Mouse (Mus musculus) layer of hippocampus, postnatal 25 days (tissue): ENCODE results near the gene Tfpi2. TPM values are rescaled to one million over a fixed set of nuclear protein-coding genes. Genes with fewer than 3 reads are reported as not detected.

Source experiments
- DNase-seq, 2 experiments: peaks; one replicate each; pipeline ENCODE4 v3.0.0; 2022; ENCODE audit warnings: mixed read lengths in 2 of 2, low spot score in 1 of 2; ENCODE audit errors: extremely low spot score in 1 of 2
- total RNA-seq, 2 experiments: library from RNA; stranded (reverse); gene quantifications; 2 replicates each; pipeline ENCODE4 v1.2.3; 2021

The Tfpi2 gene
- total RNA-seq: under 1 TPM in 1 of 2 experiments, not detected in 1; 0.52 TPM

DNA sequence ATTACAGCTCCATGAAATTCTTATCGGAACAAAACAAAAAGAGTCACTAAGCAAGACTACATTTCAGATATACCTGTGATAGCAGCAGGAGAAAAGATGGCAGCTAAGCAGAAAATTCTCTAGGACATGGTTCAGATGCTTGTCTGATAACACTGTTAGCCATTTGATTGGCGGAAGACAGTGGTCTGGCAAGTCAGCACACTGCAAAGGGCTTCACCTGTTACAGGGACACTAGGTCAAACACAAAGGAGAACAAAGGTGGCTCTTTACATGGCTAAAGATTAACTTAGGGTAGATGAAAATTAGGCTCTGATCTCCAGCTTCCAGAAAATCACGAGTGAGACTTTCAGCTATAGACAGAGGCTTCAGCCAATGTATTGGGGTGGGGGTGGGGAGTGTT lies at the start of gene Tfpi2:
TSS of gene Tfpi2 (minus strand) at position 170 of the 400 bp plus-strand sequence.
- no peak for DNase-seq

DNA sequence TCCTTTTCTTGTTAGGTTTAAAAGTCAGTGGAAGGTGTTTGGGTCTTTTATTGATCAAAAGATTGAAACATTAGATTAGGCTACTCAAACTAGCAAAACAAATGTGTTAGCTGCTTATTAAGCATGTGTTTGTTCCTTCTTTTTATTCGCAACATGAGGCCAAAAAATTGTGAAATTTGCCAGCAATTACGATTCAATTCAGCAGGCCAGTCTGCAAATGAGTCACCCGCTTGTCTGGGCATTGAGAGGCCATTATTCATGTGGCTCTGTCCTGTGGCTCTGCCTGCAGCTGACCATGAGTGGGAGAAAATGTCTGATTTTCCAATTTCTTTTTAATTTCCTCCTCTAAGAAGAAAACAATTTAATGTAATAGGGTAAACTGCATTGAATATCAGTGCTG lies 42.2 kb upstream of the Tfpi2 start:
- DNase-seq: no peak

DNA sequence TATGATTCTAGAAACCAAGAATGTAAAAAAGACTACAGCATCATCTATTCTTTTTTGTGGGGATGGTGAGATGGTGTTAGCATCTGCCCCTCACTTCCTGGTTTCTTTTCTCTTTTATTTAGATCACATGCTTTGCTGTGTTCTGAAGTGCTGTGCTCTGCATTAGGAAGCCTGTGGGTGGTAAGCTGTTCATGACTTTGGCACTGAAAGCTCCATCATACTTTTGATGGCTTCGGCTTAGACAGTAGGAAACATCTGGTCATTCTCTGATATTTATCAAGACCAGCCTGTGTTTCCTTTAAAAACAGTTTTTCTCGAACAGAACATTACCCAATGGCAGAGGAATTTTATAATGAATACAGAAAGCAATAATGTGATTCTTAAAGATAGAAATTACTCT lies 37.6 kb upstream of the Tfpi2 start:
- no peak for DNase-seq

DNA sequence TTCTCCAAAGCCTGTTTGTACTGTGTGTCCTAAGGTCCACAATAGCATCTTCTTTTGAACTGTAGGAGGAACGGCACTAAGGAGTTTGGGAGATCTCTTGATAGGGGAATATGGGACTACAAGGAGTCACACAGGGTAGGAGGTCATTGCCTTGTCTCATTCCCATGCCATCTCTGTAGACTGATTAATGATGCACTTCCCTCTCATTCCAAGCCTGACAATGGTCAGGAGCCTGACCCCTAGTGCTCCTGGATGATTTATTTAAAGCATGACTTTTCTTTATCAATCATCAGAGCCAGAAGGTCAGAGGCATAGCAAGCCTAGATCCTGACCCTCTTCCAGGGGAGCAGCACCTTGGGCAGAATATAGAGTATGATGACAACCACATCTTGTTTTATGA lies 33.9 kb upstream of the Tfpi2 start:
- no peak for DNase-seq

DNA sequence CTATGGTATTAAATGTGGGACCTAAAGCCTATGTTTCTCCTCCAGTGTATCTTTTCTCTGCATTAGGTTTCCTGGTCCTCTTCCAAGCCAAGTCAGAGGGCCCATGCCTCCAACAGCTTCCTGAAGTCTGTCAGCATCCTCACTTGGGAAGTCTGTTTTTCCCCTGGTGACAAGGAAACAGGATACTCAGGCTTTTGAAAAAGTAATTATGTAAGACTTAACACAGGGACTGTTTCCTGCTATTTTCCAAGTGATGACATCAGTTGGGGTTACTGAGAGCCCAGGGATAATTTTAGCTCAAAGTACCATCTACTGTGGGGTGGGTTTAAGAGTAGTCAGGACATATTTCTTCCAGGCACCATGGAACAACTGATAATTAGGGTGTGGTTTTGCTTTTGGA lies 20.8 kb upstream of the Tfpi2 start:
- no peak for DNase-seq

DNA sequence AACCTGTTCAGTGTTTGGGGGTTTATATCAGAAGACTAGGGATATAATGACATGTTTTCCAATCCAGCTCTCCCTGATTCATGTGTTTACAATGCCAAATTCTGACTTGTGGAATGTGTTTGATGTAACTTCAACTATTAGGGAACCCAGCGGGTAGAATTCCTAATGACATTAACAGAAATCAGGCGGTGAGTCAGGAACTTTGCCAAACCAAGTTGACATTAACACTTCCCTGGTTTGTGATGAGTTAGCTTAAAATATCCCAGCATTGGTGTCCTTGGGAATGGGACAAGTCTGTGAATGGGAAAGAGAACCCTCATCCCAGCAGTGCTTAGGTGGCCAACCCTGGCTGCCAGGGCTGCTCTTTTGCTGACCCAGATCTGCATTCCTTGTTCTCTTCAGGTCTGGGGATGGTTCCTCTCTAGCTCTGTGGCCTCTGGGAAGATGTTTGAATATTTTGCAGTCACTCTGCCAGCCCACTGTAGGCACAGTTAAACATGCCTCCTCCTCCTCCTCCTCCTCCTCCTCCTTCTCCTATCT lies 19.9 kb upstream of the Tfpi2 start:
- DNase-seq: no peak

DNA sequence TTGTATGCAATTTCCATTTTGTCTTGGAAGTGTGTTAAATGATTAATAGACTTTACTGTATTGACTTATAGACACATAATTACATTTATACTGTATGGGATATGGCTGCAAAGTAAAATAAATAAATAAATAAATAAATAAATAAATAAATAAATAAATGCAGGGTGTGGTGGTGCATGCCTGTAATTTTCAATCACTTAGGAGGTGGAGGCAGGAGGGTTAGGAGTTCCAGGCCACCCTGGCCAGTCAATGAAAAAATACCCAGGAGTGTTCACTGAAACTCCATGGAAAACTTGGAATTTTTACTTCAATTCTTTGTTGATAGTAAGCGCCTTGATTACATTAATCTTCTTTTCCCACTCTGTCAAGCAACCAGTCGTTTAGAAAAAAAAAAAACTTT lies 16.1 kb upstream of the Tfpi2 start:
- no peak for DNase-seq

DNA sequence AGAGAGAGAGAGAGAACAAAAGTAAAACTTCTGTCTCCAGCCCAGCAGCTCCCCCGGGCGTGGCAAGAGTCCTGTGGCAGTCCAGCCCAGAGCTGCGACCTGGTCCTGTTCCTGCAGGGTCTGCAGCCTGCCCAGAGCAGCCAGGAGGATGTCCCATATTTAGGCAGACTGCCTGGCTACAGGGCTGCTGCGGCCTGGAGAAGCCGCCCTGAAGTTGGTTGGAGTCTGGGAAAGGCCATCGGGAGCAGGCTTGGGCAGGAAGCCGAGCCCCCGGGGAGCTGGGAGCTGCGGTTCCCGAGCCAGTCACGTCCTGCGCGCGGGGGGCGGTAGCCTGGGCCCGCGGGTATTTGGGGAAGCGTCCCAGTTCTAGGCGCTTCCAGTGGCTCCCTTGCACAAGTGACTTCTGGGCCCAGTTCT lies 15.2 kb upstream of the Tfpi2 start, which contains the start of gene Gng11:
TSS of gene Gng11 (plus strand) at position 15 of the 417 bp plus-strand sequence.
- DNase-seq: peak; percentile 11

DNA sequence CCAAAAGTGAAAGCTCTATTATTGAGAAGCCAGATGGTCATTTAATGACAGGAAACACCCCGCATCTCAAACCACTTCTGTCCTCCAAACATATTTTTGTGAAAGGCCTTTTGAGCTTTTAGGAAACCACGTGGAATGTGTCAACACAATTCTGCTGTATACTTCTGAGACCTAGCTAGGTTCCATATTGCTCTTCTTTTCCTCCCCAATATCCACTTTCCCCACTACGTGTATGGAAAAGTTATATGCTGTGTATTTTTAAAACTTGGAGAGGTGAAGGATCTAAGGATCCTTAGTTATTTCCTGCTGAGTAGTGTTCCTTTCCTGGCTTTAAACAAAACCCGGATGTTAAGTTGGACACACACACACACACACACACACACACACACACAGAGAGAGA lies 14.7 kb upstream of the Tfpi2 start:
- no peak for DNase-seq

DNA sequence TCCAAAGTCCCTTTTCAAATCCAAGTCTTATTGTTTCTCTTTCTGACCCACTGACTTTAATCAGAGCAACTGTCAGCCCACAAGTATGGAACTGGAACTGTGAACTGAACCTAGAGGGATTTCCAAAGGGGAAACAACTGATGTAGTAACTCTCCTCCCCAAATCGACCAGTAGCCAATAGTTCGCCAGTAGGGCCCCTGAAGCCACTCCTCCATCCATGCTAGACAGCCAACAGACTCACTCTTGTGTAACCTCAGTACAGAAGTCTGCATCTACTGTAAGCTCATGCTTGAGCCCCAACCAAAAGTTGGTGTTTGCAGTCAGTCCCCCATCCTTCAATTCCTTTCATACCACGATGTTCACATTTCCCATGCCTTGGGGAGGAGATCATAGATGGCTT lies 12.0 kb upstream of the Tfpi2 start:
- DNase-seq: no peak

DNA sequence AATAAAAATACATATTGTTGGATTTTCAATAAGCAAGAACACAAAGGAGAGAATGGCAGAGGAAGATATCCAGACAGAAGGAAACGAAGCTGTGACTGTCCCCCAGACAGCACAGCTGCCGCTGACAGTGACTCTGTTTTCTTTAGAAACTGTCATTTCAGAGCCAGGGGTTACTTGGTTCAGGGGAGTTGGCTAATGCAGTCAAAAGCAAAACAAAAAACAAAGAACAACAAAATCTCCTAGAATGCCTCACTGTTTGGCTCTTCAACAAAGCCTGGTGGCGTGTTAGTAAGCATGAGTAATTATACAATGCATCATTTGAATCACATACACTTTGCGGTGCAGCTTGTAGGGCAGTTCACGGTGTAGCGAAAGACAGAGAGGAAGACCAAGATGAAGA lies 10.6 kb upstream of the Tfpi2 start:
- DNase-seq: no peak

DNA sequence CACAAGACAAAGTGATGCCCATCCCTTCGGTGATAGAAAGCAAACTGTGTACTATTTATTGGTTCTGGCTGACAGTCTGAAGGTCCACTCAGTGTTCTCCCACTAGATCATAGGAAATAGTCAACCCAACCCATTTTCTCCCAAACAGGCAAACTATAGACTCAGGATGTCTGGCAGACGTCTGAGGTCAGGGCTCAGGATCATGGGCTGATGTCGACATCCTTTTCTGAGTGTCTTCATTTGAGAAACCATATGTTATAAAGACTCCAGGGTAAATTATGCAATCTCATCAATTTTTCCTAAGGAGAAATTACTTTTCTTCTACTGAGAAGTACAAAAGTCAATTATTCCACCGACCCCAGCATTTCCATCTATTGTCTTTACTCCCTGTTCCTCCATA lies 9.4 kb upstream of the Tfpi2 start:
- DNase-seq: no peak

DNA sequence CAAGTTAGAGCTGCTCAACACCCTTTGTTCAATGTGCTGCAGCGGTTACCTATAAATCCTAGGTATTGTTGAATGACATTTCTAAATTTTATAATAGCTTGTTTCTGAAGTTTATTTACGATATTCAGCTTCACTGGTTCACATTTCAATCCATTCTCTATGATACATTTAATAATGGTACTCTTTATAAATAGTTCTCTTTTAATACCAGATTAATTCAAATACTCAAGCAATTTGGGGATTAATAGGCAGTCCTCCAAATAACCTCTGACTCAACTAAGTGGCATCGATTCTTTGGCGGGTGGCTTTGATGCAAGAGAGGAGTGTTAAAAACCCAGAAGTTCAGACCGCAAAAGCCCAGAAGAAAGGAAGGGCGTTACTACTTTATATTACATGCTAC lies 4.8 kb upstream of the Tfpi2 start, which contains the start of gene Gngt1:
TSS of gene Gngt1 (plus strand) at position 301 of the 400 bp plus-strand sequence.
- no peak for DNase-seq

DNA sequence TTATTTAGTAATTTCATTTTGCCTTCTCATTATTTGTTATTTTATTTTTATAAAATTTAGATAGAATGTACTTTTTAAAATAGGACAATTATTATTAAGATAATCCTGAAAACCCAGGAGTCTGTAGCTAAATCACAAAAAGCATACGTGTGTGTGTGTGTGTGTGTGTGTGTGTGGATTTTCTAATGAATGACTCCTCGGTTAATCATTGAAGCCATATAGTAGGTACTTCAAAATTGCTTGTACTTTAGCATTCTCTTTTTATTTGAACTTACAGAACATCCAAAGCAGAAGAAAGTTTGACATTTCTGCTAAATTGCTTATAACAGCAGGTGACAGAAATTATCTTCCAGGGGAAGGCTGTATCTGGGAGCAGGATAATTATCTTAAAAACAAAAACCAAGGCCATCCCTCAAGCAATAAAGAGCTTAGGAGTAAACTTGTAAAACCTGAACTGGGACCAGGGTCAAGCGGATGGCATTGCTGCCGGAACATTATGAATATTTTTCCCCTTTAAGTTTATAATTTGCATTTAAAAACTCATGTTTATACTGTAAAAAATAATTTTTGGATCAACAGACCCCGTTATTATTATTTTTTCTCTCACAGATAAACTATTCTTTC lies 5.9 kb downstream of the Tfpi2 start:
- DNase-seq: no peak

DNA sequence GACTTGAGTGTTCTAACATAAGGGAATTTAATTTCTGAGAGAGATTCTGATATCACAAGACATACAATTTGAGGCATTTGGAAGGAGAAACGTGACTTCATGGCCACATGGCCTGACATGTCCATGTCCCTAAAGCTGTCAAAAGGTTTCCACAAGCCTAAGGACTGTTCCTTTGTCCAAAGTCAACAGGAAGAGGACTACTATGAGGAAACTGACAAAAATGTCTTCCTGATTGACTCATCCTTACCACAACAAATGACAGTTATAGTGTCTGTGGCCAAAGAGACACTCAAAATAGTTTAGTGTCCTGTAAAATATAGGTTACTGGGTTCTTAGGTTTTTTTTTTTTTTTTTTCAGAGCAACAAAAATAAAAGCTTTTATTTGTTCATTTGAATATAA lies 15.0 kb downstream of the Tfpi2 start:
- no peak for DNase-seq

DNA sequence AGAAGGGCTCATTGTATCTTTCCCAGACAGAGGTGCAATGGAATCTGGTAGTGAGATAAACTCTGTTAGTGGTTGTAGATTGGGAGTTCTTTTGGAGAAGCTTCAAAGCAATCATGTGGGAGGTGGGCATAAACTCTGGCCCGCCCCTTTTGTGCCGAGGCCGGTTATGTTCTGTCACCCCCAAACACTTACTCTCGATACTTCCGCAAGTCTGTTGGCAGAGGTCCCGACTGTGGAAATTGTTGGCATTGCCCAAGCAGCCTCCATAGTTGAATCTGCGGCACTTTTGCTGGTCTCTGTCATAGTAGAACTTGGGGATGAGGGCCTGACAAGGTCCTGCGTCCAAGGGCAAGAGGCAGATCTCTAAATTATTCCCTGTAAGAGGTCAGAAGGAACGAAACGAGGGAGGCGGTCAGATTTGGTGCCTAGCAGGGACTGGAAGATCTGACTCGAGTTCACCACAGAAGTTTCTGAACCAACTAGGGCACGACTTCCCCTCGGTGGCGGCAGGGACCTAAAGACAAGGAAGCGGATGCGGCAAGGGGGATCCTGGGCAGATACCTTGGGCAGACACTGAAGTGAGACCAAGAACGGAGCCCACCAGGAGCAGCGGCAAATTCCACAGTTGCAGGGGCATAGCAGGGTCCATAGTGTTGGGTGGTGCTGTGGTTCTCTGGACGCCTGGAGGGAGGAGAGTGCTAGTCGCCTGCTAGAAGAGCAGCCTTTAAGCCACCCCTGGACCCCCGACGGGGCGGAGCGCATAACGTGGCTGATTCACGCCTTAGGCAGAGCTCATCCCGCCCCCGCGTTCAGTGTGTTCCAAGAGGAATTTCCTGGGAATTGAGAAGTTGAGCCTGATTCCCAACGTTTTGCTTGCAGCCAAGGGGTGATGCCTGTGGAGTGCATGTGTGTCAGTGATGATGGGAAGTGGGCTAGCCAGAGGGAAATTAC lies 20.8 kb downstream of the Tfpi2 start:
- DNase-seq: peak in 1 of 2 experiments; percentile 10

DNA sequence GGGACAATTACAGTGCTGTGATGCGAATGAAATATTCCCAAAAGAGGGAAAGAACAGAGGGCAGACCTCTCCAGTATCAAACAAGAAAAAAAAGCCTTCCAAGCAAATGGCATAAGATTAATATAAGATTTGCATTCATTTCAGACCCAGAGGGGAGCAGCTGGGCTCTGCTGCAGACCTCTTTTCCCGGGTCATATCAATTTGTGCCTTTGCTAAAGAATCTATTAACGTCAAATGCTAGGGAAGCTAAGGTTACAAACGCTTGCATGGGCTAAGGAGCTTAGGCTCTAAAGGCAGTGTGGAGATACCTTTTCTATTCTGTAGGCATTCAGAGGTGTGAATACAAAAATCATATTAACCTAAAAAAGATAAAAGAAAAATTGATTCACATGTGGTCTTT lies 33.8 kb downstream of the Tfpi2 start:
- DNase-seq: no peak

DNA sequence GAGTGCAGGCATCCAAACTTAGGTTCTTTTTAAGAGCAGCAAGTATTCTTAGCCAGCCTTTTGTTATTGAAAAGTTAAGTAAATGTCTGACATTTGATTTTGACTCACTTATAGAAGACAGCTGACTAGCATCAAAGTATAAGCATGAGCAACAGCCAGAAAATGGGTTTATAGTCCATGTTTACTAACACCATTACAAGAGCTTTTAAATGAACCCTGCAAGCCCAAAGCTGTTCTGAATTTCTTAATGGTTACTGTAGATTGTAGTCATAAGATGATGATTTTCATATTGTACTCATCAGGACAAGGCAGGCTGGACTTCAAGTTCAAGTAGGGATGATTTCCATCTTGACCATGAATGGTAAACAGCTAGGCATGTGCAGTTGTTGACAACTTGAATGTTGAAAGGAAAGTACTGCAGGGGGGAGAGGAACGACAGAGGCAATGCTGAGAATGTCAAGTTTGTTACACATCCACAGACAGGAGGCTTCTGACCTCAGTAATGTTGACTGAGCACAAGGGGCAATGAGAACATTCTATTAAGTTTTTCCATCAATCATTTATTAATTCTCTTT lies 52.5 kb downstream of the Tfpi2 start:
- no peak for DNase-seq

DNA sequence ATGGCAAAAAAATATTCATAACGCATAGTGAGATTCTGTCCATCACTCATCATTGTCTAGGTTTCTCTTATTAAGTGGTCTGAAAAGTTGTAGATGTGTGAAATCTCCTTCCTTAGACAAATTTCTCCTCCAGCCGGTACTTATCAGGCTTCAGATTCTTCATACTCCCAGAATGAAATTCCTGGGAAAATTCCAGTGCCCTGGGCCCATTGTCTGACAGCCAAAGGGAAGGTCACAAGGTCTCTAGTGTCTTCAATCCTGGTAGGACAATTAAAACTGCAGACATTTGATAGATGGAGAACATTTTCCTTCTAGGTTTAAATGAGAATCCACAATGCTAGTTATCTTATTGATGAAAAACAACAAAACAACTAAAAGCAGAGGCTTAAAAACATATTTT lies 53.1 kb downstream of the Tfpi2 start:
- no peak for DNase-seq

DNA sequence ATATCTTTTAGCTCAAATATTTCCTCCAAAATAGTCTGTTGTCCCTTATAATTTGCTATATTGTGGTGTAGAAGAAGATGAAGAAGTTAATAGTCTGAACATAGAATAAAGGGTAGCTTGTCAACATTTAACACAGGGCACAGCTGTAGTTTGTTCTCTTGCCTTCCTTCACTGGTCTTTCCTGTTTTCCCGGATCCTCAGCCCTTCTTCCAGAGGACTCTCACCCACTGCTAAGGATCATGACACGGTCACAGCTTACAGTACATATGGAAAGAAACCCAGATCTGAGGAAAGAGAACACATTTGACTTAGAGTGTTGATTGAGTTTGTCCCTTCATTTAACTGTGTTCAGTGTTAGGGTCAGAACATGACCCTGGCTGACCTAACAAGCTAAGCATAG lies 53.7 kb downstream of the Tfpi2 start:
- no peak for DNase-seq

DNA sequence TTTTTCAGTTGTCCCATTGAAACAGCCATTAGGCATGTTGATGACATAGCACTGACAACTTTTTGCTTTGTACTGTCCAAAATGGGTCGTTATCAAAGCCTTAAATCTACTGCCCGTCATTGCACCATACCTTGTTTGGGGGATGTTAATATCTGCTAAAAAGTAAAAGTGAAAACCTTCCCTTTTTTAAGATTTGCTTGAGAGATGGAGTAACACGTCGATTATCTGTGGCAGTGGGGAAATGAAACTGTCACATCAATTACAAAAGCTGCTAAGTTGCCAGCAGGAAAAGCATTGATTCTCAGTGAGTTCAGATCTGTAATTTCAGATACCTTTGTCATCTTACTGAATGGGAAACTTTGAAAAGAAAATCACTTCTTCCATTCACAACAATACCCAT lies 62.6 kb downstream of the Tfpi2 start:
- DNase-seq: no peak
